20 mouse cellular contexts compared by ENCODE assay signal in genomic region chr2:120481921-120482320, GRCm38 (mm10). TPM values are rescaled to one million over a fixed set of nuclear protein-coding genes. Genes with fewer than 3 reads are reported as not detected.
A peak's percentile ranks its signal among the peaks of the same experiment; 100 is the strongest.
DNase-seq lines count a peak whose midpoint lies in the region; ATAC-seq and TF ChIP-seq lines count a peak whose summit lies in the region.
"Had no signal": no experiment of that assay in that cellular context is flagged by ENCODE, and none has a peak within 500 bp of the region (broad histone marks: within the 10 kb centered on the region; RNA-seq: fewer than 3 reads in every experiment).

No protein-coding gene starts in this region.

- H3K36me3 ChIP-seq in intestine, postnatal 0 days (ENCODE audit: control insufficient read depth, insufficient read depth) = no peaks in the 10 kb centered on the region
- H3K36me3 ChIP-seq in intestine, embryonic 16.5 days (ENCODE audit: control insufficient read depth, insufficient read depth, low read length) = no peaks in the 10 kb centered on the region
- no peaks in the 10 kb centered on the region for H3K36me3 ChIP-seq in forebrain, embryonic 15.5 days
- H3K36me3 ChIP-seq: embryonic facial prominence, embryonic 13.5 days; G1E; heart, embryonic 15.5 days had no signal

- H3K27ac ChIP-seq in intestine, postnatal 0 days (ENCODE audit: low read depth, low read length) = no peak overlapping the region
- H3K27ac ChIP-seq in intestine, embryonic 16.5 days (ENCODE audit: low read length) = no peak overlapping the region
- no peak overlapping the region for H3K27ac ChIP-seq in forebrain, embryonic 15.5 days (replicated peaks)
- H3K27ac ChIP-seq: embryonic facial prominence, embryonic 13.5 days; forebrain, embryonic 13.5 days; hindbrain, embryonic 14.5 days had no signal

- no peaks in the 10 kb centered on the region for H3K9me3 ChIP-seq in intestine, postnatal 0 days (ENCODE audit: control insufficient read depth)
- H3K9me3 ChIP-seq in intestine, embryonic 16.5 days (ENCODE audit: control insufficient read depth, low read length) = no peaks in the 10 kb centered on the region
- H3K9me3 ChIP-seq in forebrain, embryonic 15.5 days = no peaks in the 10 kb centered on the region
- H3K9me3 ChIP-seq: embryonic facial prominence, embryonic 13.5 days; forebrain, embryonic 13.5 days; G1E; heart, embryonic 15.5 days had no signal

- no peak overlapping the region for H3K4me3 ChIP-seq in intestine, postnatal 0 days (ENCODE audit: low read depth, low read length)
- no peak overlapping the region for H3K4me3 ChIP-seq in intestine, embryonic 16.5 days (ENCODE audit: low read length)
- H3K4me3 ChIP-seq in forebrain, embryonic 15.5 days = no peak overlapping the region
- H3K4me3 ChIP-seq: embryonic facial prominence, embryonic 13.5 days; forebrain, embryonic 13.5 days; heart, adult 2 months; heart, embryonic 15.5 days had no signal

- no peak for TF ChIP-seq CTCF in intestine, postnatal 0 days (IDR thresholded peaks at IDR 0.05; ENCODE audit: low read depth)

- 46% methylated on average over 8 of the region's 8 CpGs for WGBS in intestine, postnatal 0 days
- WGBS in intestine, embryonic 16.5 days = 54% methylated on average over 8 of the region's 8 CpGs
- WGBS in forebrain, embryonic 15.5 days = 81% methylated on average over 8 of the region's 8 CpGs

- 0 out of 2 replicates have a peak overlapping the region, but pooled peaks have one; percentile 14 for H3K4me2 ChIP-seq in intestine, postnatal 0 days (replicated peaks; ENCODE audit: low read depth)
- H3K4me2 ChIP-seq in intestine, embryonic 16.5 days (ENCODE audit: low read depth, low read length) = no peak overlapping the region
- H3K4me2 ChIP-seq in forebrain, embryonic 15.5 days (replicated peaks) = no peak overlapping the region
- H3K4me2 ChIP-seq: embryonic facial prominence, embryonic 13.5 days; forebrain, embryonic 13.5 days; heart, embryonic 11.5 days; heart, embryonic 15.5 days; hindbrain, embryonic 14.5 days had no signal

- no peak overlapping the region for H3K9ac ChIP-seq in intestine, postnatal 0 days (ENCODE audit: low read depth, low read length)
- no peak overlapping the region for H3K9ac ChIP-seq in intestine, embryonic 16.5 days (ENCODE audit: low read depth, low read length)
- H3K9ac ChIP-seq in forebrain, embryonic 15.5 days (replicated peaks) = no peak overlapping the region
- H3K9ac ChIP-seq: embryonic facial prominence, embryonic 13.5 days; forebrain, embryonic 13.5 days; heart, embryonic 15.5 days; hindbrain, embryonic 14.5 days had no signal

- no peak for ATAC-seq in intestine, postnatal 0 days
- no peak for ATAC-seq in intestine, embryonic 16.5 days
- peak; percentile 39 for ATAC-seq in inflammation-experienced regulatory T-cells, adult 6 months
- ATAC-seq in forebrain, embryonic 15.5 days (replicated peaks) = no peak
- ATAC-seq in granulocyte monocyte progenitor cell, adult 5-6 weeks (replicated peaks; ENCODE audit: poor library complexity, severe bottlenecking) = no peak
- ATAC-seq: forebrain, embryonic 13.5 days had no signal

- peak; percentile 51 for DNase-seq in thymus, postnatal 4 days
- DNase-seq in thymus, postnatal 10 days (ENCODE audit: low spot score in 2 of 2) = no peak
- DNase-seq: adrenal gland, postnatal 14 days; cerebellum, adult 18-20 months; cerebellum, adult 9-11 months; cerebellum, postnatal 36 days; gastrocnemius, postnatal 10 days; heart, adult 2 months; heart, postnatal 14 days had no signal

- H3K4me1 ChIP-seq in intestine, postnatal 0 days (replicated peaks; ENCODE audit: control insufficient read depth, insufficient read depth, low read length) = 0 out of 2 replicates have a peak, but pooled peaks cover 5% of the 10 kb centered on the region
- H3K4me1 ChIP-seq in intestine, embryonic 16.5 days (ENCODE audit: control insufficient read depth, insufficient read depth, low read length) = no peaks in the 10 kb centered on the region; the same call in 1 of the 2 replicates
- H3K4me1 ChIP-seq in forebrain, embryonic 15.5 days = no peaks in the 10 kb centered on the region
- H3K4me1 ChIP-seq: forebrain, embryonic 13.5 days had no signal

- H3K27me3 ChIP-seq in intestine, postnatal 0 days (replicated peaks; ENCODE audit: control insufficient read depth, insufficient read depth, low read length) = no peaks in the 10 kb centered on the region
- no peaks in the 10 kb centered on the region for H3K27me3 ChIP-seq in intestine, embryonic 16.5 days (replicated peaks; ENCODE audit: control insufficient read depth, insufficient read depth, low read length)
- H3K27me3 ChIP-seq in forebrain, embryonic 15.5 days = no peaks in the 10 kb centered on the region
- H3K27me3 ChIP-seq: forebrain, embryonic 13.5 days; heart, embryonic 15.5 days had no signal

RNA-seq across cellular contexts. Expression of gene Capn3, which starts 26.1 kb away (rescaled TPM):
- 0.55 and 0.61 TPM in 2 replicates for polyA plus RNA-seq in intestine, postnatal 0 days (2015; fragmentation: Nextera tagmentation; extraction: Ambion mirVana)
- 0.77 and 0.92 TPM in 2 replicates for polyA plus RNA-seq in intestine, embryonic 16.5 days (2015; fragmentation: Nextera tagmentation; extraction: Ambion mirVana)
- 10 to 100 TPM in 2 of 3 experiments, 1 to 10 TPM in 1; 2.8 to 42.7 (median 37.9) TPM for polyA plus RNA-seq in inflammation-experienced regulatory T-cells, adult 6 months (2017; shearing (Covaris generic))
- polyA plus RNA-seq in forebrain, embryonic 15.5 days (2015; fragmentation: Nextera tagmentation; extraction: Ambion mirVana) = 1.1 and 1.4 TPM in 2 replicates
- 1.4 TPM in 1 of 2 replicates, not detected in the other for total RNA-seq in granulocyte monocyte progenitor cell, adult 5-6 weeks (2014; fragmentation: Nextera tagmentation)
- 1.4 and 1.6 TPM in 2 replicates for total RNA-seq in granulocyte monocyte progenitor cell, adult 5-6 weeks (2017)
- polyA plus RNA-seq: G1E had no signal
